Mouse (Mus musculus) heart, adult 9 months (tissue): ENCODE results near the gene Nphp3.

Experiments used
- DNase-seq, 2 experiments: peaks; one replicate each; pipeline ENCODE4 v3.0.0; 2022; ENCODE audit warnings: low spot score in 2 of 2

The Nphp3 gene

GRCm38 (mm10) chr9:104064571-104064970 lies 62.2 kb downstream of the Nphp3 start:
- DNase-seq = no peak

DNA sequence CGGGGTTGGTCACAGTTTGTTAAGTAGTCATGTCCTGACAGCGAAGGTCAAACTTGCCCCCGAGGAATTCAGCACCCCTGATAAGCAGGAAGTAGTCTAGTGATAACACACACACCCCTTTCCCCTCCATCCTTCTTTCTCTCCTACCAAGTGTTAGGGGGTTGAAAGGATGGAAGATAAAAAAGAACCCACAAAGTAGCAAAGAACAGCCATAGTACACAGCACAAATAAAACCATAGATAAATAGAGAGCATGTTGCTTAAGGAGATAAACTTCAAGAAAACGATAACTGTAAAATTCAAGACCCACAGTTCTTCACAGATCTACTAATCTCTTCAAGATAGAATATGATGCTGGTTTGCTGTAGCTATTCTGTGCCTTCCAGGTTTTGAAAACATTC lies 67.9 kb downstream of the Nphp3 start:
- DNase-seq = no peak

DNA sequence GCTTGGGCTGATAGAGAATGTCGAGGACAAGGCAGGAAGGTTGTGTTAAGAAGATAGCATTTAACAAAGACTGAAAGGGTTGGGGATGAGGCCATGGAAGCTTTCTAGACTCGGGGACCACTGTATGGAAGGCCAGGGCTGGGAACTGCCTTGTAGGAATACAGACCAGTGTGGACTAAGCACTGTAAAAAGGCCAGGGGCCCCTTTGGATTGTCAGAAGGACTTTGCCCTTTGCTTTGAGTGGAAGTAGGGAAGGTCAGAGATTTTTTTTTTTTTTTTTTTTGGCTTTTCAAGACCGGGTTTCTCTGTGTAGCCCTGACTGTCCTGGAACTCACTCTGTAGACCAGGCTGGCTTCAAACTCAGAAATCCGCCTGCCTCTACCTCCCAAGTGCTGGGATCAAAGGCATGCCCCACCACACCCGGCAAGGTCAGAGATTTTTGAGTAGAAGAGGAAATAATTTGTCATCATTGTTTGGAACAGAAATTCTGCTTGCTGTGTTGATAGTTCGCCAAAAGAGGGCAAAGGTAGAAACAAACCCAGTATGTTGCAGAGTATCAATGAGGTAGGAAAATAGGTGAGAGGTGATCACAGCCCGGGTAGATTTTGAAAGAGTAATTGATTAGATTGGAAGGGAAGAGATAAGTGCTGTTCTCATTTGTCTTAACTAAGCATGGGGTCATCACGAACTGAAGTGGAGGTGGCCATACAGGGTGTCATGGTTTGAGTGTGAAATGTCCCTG lies 68.7 kb downstream of the Nphp3 start:
- no peak for DNase-seq

GRCm38 (mm10) chr9:104075808-104076207 lies 73.5 kb downstream of the Nphp3 start:
- no peak for DNase-seq

DNA sequence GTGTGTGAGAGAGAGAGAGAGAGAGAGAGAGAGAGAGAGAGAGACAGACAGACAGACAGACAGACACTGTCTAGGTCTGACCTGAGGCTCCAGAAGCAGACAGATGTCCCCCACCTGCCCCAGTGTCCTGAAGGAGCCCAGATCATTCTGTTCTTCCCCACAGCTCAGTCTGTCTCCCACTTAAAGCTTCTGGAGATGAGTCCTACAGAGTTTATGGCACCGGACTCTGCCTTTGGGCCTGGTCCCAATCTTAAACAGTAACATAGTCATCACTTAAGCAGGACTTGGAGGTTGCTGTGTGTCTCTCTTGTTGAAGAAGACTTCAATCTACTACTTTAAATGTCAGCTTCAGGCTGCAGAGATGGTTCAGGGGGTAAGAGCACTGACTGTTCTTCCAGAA lies 76.4 kb downstream of the Nphp3 start:
- no peak for DNase-seq

DNA sequence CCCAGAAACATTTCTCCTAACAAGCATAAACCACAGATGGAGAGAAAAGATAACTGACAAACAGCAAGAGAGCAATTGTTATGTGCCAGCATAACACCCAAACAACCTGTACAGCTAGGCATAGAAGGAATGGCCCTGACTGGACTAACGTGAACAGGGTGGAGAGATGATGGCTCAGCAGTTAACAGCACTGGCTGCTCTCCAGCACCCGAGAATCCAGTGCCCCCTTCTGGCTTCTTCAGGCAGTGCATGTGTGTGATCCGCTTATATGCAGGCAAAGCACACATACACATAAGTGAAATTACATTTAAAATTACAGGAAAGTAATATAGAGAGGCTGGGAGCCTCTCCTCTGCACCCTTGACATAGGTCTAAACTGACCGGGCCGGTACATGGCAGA lies 77.0 kb downstream of the Nphp3 start:
- DNase-seq = no peak

DNA sequence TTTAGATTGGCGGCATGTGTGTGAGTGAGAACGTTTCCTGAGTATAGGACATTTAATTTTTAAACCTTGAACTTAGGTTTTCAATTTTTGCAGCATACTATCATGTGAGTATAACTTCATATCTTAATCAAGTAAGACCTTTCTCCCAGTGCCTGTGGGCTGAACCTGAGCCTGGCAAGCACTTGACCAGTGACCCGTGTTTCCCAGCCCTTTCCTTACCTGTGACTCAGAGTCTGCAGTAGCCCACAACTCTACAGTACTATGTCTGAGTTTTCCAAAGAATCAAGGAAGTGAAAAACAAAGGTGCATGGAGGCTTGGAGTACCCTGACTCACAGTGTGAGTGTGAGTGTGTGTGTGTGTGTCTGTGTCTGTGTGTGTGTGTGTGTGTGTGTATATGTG lies 77.7 kb downstream of the Nphp3 start:
- no peak for DNase-seq

GRCm38 (mm10) chr9:104085730-104086429 lies 83.5 kb downstream of the Nphp3 start:
- DNase-seq = no peak

- DNase-seq = peak; percentile 35 to 38
Observed at GRCm38 (mm10) chr9:104088555-104088954, 86.2 kb downstream of the Nphp3 start.

- DNase-seq = no peak
Observed at GRCm38 (mm10) chr9:104092945-104093344, 90.6 kb downstream of the Nphp3 start.
